Mouse (Mus musculus): ENCODE data around the gene Cacna1a. TPM values are rescaled to one million over a fixed set of nuclear protein-coding genes. Genes with fewer than 3 reads are reported as not detected.
"Not testable (repeated sequence)": the region's sequence is repeated elsewhere in the genome, so short reads cannot be mapped to it uniquely, and the experiment has no call there.

Gene Cacna1a
- polyA plus RNA-seq, 1 experiment from 2014 or later: 22.3 TPM

DNA sequence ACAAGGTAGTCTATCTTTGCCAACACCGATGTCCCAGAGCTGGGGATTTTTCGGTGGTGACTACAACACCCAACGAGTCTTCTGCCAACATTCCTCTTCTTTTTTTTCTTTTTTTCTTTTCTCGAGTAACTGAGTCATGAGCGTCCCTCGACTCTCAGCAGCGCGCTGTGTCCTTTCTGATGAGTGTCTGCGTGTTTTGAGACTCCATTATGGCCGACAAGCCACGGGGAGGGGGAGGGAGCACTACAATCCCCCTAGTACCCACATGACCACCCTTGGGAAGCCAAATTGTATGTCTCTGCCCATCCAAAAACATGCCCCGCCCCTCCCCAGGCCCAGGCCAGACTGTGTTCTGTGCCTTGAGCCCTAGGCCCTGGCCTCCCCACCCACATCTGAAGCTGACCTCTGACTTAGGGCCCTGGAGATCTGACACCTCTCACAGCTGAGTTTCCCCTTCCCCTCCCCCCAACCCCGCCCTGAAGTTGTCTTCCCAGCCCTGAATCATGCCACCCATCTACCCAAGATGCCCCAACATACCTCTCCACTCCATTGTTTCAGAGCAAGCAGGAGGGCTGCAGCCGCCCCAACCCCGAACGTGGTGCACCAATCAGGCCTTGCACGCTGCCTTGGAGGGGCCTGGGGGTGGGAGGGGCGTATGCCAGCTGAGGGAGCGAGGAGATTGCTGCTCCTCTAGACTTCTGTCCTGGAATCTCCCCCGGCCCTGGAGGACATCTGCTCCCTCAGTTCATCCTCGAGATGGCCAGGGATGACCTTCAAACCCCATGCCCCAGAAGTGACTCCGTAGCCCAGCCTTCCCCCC lies 227.6 kb downstream of the Cacna1a start:
- Histone ChIP-seq H3K27me3 (no peaks in the 10 kb centered on the region), H3K9me3 (no peaks in the 10 kb centered on the region), H3K4me3 (no peak overlapping the region), H3K4me2 (no peak overlapping the region), H3K36me3 (peaks cover 16% of the 10 kb centered on the region; the same call in 1 of the 2 replicates), H3K4me1 (replicated peaks) (peaks cover 9% of the 10 kb centered on the region), H3K27ac (replicated peaks) (no peak overlapping the region), H3K9ac (no peak overlapping the region)
- ATAC-seq (ENCODE audit: low FRiP score, low read depth): no peak
- 25% methylated on average over 22 of the region's 22 CpGs for WGBS

DNA sequence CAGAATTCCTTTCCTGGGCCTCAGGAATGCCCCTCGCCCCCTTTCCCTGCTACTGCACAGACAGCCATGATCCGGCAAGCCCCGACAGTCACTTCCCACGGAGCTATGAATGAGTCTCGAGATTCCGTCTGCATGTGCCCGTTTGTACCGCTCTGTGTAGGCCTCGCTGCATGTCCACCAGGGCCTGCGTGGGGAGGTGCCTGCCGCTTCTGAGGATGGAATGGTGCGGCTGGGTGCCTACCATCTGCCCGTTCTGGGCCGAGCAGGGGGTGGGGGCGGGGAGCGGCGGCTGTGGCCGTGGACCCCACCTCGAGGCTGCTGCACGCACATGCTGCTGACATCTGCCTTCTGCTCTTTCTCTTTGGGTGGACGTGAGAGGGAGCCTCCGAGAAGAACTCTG lies 228.8 kb downstream of the Cacna1a start:
- Histone ChIP-seq H3K4me2 (no peak overlapping the region), H3K4me1 (replicated peaks) (peaks cover 9% of the 10 kb centered on the region), H3K27me3 (no peaks in the 10 kb centered on the region), H3K36me3 (peaks cover 12% of the 10 kb centered on the region; the same call in 1 of the 2 replicates), H3K4me3 (no peak overlapping the region), H3K9me3 (no peaks in the 10 kb centered on the region), H3K27ac (replicated peaks) (no peak overlapping the region), H3K9ac (no peak overlapping the region)
- no peak for ATAC-seq (ENCODE audit: low FRiP score, low read depth)
- 39% methylated on average over 22 of the region's 22 CpGs for WGBS

DNA sequence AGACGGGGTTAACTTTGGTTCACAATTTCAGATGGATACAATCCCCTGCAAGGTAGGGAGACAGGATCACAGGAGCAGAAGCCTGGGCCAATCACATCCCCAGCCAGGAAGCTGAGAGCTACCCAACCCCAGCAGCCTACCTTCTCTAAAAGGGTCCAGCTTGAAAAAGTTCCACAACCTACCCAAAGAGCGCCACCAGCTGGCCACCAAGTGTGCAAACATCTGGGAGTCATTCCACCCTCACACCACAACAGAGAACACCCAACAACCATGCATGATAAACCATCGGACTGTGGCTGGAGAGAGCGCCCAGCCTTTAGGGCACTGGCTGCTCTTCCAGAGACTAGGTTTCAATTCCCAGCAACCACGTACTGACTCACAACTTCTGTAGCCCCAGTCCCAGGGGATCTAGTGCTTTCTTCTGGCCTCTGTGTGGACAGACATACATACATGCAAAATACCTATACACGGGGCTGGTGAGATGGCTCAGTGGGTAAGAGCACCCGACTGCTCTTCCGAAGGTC lies 232.9 kb downstream of the Cacna1a start:
- H3K4me1 ChIP-seq (replicated peaks): 0 out of 2 replicates have a peak, but pooled peaks cover under 1% of the 10 kb centered on the region
- no peak for ATAC-seq (ENCODE audit: low FRiP score, low read depth)
- no peaks in the 10 kb centered on the region for H3K9me3 ChIP-seq
- H3K9ac ChIP-seq: no peak overlapping the region
- no peak overlapping the region for H3K27ac ChIP-seq (replicated peaks)
- no peak overlapping the region for H3K4me2 ChIP-seq
- no peaks in the 10 kb centered on the region for H3K27me3 ChIP-seq
- H3K36me3 ChIP-seq: 0 out of 2 replicates have a peak, but pooled peaks cover 6% of the 10 kb centered on the region
- 78% methylated on average over 8 of the region's 8 CpGs for WGBS
- no peak overlapping the region for H3K4me3 ChIP-seq

DNA sequence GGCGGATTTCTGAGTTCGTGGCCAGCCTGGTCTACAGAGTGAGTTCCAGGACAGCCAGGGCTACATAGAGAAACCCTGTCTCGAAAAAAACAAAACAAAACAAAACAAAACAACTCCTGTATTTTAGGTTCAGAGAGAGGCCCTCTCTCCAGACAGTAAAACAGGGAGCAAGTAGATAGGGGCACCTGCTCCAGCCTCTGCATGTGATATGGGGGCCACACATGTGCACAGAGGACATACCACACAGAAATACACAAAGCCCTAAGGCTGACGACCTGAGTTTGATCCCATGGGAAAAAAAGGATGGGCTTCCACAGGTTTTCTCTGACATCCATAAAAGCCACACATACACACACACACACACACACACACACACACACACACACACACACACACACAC lies 235.2 kb downstream of the Cacna1a start:
- WGBS: 77% methylated on average over 4 of the region's 4 CpGs
- H3K4me2 ChIP-seq; H3K9ac ChIP-seq; H3K27me3 ChIP-seq; H3K36me3 ChIP-seq; H3K4me1 ChIP-seq (replicated peaks); H3K9me3 ChIP-seq; H3K4me3 ChIP-seq; H3K27ac ChIP-seq (replicated peaks); ATAC-seq (ENCODE audit: low FRiP score, low read depth): not testable (repeated sequence)

DNA sequence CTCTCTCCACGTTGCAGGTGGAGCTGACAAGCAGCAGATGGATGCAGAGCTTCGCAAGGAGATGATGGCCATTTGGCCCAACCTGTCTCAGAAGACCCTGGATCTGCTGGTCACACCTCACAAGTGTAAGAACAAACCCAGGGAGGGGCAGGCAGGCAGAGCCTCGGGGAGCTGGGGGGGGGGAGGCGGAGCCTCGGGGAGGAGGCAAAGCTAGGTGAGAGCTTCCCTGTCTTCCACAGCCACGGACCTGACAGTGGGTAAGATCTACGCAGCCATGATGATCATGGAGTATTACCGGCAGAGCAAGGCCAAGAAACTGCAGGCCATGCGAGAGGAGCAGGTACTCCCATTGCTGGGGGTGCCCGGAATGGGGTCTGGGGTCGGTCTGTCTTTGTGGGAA lies 241.3 kb downstream of the Cacna1a start:
- WGBS: 84% methylated on average over 11 of the region's 11 CpGs
- Histone ChIP-seq H3K27me3 (no peaks in the 10 kb centered on the region), H3K36me3 (peaks cover 23% of the 10 kb centered on the region), H3K9ac (no peak overlapping the region), H3K27ac (replicated peaks) (no peak overlapping the region), H3K4me3 (no peak overlapping the region), H3K4me2 (no peak overlapping the region), H3K9me3 (no peaks in the 10 kb centered on the region), H3K4me1 (replicated peaks) (peaks cover 4% of the 10 kb centered on the region)
- ATAC-seq (ENCODE audit: low FRiP score, low read depth): no peak

DNA sequence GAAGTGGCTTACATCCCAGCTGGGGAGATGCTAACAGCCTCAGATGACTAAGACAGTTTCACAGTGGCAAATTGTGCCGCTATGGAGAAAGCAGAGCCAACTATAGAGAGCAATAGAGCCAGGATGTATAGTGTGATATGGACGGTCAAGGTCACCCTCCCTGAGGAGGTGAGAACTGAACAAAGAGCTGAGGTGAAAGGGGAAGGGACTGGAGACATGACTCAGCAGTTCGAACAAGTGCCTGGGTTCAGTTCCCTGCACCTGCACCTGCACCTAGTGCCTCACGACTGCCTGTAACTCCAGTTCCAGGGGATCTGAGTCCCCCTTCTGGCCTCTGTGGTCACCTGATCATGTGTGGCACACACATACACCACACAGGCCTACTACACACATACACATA lies 241.9 kb downstream of the Cacna1a start:
- H3K9me3 ChIP-seq: no peaks in the 10 kb centered on the region
- H3K36me3 ChIP-seq: peaks cover 23% of the 10 kb centered on the region
- H3K4me1 ChIP-seq (replicated peaks): peaks cover 10% of the 10 kb centered on the region
- no peak overlapping the region for H3K4me3 ChIP-seq
- no peak overlapping the region for H3K9ac ChIP-seq
- H3K27ac ChIP-seq (replicated peaks): no peak overlapping the region
- no peaks in the 10 kb centered on the region for H3K27me3 ChIP-seq
- no peak for ATAC-seq (ENCODE audit: low FRiP score, low read depth)
- 83% methylated on average over 4 of the region's 4 CpGs for WGBS
- no peak overlapping the region for H3K4me2 ChIP-seq

DNA sequence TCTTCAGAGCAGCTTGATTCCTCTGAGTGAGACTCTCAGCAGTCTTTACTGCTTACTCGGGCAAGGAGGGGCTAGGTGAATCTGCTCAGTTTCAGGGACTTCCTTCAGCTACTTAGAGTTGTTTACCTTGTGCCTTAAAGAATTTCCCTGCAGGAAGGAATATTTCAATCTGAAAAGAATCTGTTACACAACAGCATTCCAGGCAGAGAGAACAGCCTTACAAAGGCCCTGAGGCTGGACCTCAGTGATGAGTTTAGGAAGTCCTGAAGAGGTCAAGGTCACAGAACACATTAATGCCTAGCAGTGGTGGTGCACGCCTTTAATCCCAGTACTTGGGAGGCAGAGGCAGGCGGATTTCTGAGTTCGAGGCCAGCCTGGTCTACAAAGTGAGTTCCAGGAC lies 243.6 kb downstream of the Cacna1a start:
- Histone ChIP-seq H3K9ac (no peak overlapping the region), H3K36me3 (peaks cover 23% of the 10 kb centered on the region), H3K27ac (replicated peaks) (no peak overlapping the region), H3K27me3 (no peaks in the 10 kb centered on the region), H3K4me1 (replicated peaks) (peaks cover 20% of the 10 kb centered on the region), H3K9me3 (no peaks in the 10 kb centered on the region), H3K4me3 (no peak overlapping the region), H3K4me2 (no peak overlapping the region)
- ATAC-seq (ENCODE audit: low FRiP score, low read depth): no peak
- WGBS: 94% methylated on average over 4 of the region's 4 CpGs

DNA sequence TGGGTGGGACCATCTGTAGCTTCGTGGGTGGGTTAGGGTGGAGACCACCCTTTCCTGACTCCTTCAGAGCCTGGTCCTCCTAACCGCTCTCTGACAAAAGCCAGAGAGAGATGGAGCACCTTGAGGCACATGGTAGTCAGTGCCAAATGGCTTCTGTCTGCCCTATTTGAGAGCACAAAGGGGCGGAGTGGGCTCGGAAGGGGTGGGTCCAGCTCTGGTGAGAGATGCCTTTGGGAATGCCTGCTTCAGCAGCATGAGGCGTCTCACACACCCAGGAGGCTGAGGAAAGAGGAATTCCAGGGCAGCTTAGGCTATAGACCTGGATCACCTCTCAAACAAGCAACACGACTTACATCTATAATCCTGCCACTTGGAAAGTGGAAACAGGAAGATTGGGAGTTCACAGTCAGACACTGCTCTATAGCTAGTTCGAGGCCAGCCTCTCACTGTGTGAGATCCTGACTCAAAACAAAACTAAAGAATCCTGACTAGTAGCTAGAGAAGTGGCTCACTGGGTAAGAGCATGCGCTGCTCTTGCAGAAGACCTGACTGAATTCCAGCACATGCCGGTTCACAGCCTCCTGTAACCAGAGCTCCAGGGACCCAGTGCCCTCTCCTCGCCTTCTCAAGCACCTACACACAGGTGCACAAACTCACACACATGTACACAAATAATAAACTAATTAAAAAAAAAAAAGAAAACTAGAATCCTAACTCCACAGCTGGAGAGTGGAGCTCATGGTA lies 245.8 kb downstream of the Cacna1a start:
- no peak for ATAC-seq (ENCODE audit: low FRiP score, low read depth)
- Histone ChIP-seq H3K36me3 (peaks cover 23% of the 10 kb centered on the region), H3K4me2 (no peak overlapping the region), H3K27ac (replicated peaks) (peak overlapping the region; percentile 68; the same call in 1 of the 2 replicates), H3K4me3 (no peak overlapping the region), H3K4me1 (replicated peaks) (peaks cover 27% of the 10 kb centered on the region), H3K9ac (no peak overlapping the region), H3K9me3 (no peaks in the 10 kb centered on the region), H3K27me3 (no peaks in the 10 kb centered on the region)
- WGBS: 57% methylated on average over 10 of the region's 10 CpGs

DNA sequence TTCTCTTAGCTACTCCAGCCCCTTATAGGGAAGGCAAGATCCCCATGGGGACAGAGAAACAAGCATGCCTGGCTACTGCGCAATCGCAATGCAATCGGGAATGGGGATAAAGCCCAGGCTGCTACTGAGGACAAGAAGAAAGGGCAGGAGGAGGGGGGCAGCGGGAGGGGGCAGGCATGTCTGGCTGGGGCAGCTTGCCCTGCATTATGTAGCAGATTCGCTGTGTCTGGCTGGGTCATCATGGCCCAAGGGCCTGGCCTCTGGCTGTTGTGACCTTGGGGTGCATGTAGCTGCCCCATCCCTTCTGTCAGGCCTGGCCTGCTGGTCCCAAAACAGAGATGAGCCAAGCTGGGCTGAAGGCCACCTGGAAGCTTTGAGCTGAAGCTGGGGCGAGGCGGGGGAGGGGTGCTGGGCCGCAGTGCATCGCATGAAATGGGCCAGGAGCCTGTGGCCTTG lies 246.6 kb downstream of the Cacna1a start:
- peak overlapping the region; percentile 68 for H3K27ac ChIP-seq (replicated peaks)

DNA sequence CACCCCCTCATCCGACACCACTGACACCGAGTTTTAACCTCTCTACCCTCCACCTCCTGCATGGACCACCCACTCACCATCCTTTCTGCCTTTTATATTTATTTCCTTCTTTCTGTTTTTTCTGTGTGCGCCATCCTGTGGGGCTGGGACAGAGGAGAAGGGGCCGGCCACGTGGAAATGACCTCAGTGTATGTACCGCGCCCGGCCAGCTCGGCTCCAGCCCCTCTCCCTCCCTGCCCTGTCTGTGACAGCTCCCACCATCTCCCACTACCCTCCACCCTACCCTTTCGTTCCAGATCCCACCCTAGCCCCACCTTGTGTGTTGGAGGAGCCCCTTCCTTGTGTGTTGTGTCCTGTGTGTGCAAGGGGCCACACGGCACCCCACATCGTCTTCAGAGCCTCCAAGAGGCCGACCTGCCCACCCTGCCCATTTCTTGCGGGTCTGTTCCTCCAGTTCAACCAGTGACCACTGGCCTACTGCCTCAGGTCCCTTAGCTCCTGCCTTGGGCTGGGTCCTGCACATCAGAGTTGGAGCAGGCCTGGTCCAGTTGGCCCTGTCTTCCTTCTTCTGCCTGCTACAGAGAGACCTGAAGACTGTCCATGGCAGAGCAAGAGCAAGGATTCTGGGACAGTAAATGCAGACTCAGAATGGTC lies 247.3 kb downstream of the Cacna1a start:
- H3K4me3 ChIP-seq: no peak overlapping the region
- peaks cover 31% of the 10 kb centered on the region for H3K4me1 ChIP-seq (replicated peaks)
- H3K9me3 ChIP-seq: no peaks in the 10 kb centered on the region
- no peak overlapping the region for H3K4me2 ChIP-seq
- H3K27ac ChIP-seq (replicated peaks): peak overlapping the region; percentile 68
- WGBS: 58% methylated on average over 14 of the region's 14 CpGs
- no peak overlapping the region for H3K9ac ChIP-seq
- no peaks in the 10 kb centered on the region for H3K27me3 ChIP-seq
- ATAC-seq (ENCODE audit: low FRiP score, low read depth): no peak
- H3K36me3 ChIP-seq: peaks cover 20% of the 10 kb centered on the region

More for the DNA sequence above, 246.6 kb downstream of the Cacna1a start:
- Histone ChIP-seq H3K9ac (no peak overlapping the region), H3K36me3 (peaks cover 23% of the 10 kb centered on the region), H3K4me3 (no peak overlapping the region), H3K4me1 (replicated peaks) (peaks cover 27% of the 10 kb centered on the region), H3K4me2 (no peak overlapping the region), H3K27me3 (no peaks in the 10 kb centered on the region), H3K9me3 (no peaks in the 10 kb centered on the region)
- ATAC-seq (ENCODE audit: low FRiP score, low read depth): no peak
- 19% methylated on average over 9 of the region's 9 CpGs for WGBS

DNA sequence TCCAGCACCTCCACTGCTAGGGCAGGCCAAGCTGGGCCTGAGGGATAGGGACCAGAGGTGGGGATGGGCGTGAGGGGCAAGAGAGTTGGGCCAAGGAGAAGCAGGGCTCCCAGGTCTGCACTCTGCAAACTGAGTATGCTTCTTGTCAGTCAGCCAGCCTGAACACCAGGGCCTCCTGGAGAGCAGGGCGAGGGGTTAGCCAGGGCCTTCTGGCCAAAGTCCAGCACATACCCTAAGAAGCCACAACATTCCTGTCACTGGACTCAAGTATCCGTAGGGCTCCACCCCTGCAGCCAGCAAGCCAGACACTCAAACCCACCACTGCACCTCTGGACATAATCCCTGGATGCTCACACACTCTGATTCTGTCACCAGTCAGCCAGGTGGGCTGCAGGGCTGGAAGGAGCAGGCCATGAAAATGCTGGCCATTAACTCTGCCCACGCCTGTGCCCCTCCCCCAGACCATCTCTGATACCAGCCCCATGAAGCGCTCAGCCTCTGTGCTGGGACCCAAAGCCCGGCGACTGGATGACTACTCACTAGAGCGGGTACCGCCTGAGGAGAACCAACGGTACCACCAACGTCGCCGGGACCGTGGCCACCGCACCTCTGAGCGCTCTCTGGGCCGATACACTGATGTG lies 247.9 kb downstream of the Cacna1a start:
- H3K27me3 ChIP-seq: no peaks in the 10 kb centered on the region

More for the DNA sequence above, 247.9 kb downstream of the Cacna1a start:
- Histone ChIP-seq H3K4me2 (no peak overlapping the region), H3K9me3 (no peaks in the 10 kb centered on the region), H3K9ac (no peak overlapping the region), H3K36me3 (peaks cover 17% of the 10 kb centered on the region), H3K27ac (replicated peaks) (peak overlapping the region; percentile 68; the same call in 1 of the 2 replicates), H3K4me1 (replicated peaks) (peaks cover 31% of the 10 kb centered on the region), H3K4me3 (no peak overlapping the region)
- 88% methylated on average over 17 of the region's 17 CpGs for WGBS
- ATAC-seq (ENCODE audit: low FRiP score, low read depth): no peak
